Mouse (Mus musculus): Measurements from ENCODE around the gene Olfr768.
"Not testable (repeated sequence)": the region's sequence is repeated elsewhere in the genome, so short reads cannot be mapped to it uniquely, and the experiment has no call there.

Gene Olfr768

GRCm38 (mm10) chr10:129099275-129099674 lies at the start of gene Olfr768:
TSS of gene Olfr768 (minus strand) at chr10:129099375.
- no peak for DNase-seq (ENCODE audit: low read depth, low spot score)

- no peak for DNase-seq (ENCODE audit: low read depth, low spot score)
Measured at GRCm38 (mm10) chr10:129138898-129139297, 39.7 kb upstream of the Olfr768 start, which contains the start of gene Olfr770. TSS of gene Olfr770 (minus strand) at chr10:129138998.

- DNase-seq (ENCODE audit: low read depth, low spot score), result no peak
Measured at GRCm38 (mm10) chr10:129117761-129118160, 18.6 kb upstream of the Olfr768 start, which contains the start of gene Olfr769. TSS of gene Olfr769 (minus strand) at chr10:129117861.

- DNase-seq (ENCODE audit: low read depth, low spot score), result no peak
Measured at GRCm38 (mm10) chr10:129115146-129115545, 16.0 kb upstream of the Olfr768 start.

- no peak for DNase-seq (ENCODE audit: low read depth, low spot score)
Measured at GRCm38 (mm10) chr10:129101231-129101630, 2.1 kb upstream of the Olfr768 start.

- DNase-seq (ENCODE audit: low read depth, low spot score), result not testable (repeated sequence)
Measured at GRCm38 (mm10) chr10:129082810-129083209, 16.4 kb downstream of the Olfr768 start, which contains the start of gene Olfr767. TSS of gene Olfr767 (minus strand) at chr10:129082910.

- no peak for DNase-seq (ENCODE audit: low read depth, low spot score)
Measured at GRCm38 (mm10) chr10:129068877-129069276, 30.3 kb downstream of the Olfr768 start, which contains the start of gene Olfr766-ps1. TSS of gene Olfr766-ps1 (minus strand) at chr10:129068977.

- DNase-seq (ENCODE audit: low read depth, low spot score), result not testable (repeated sequence)
Measured at GRCm38 (mm10) chr10:129049898-129050297, 49.3 kb downstream of the Olfr768 start, which contains the start of gene Olfr765. TSS of gene Olfr765 (minus strand) at chr10:129049998.

All from skeletal muscle tissue, adult 2 months (tissue).